In the genomic region with DNA sequence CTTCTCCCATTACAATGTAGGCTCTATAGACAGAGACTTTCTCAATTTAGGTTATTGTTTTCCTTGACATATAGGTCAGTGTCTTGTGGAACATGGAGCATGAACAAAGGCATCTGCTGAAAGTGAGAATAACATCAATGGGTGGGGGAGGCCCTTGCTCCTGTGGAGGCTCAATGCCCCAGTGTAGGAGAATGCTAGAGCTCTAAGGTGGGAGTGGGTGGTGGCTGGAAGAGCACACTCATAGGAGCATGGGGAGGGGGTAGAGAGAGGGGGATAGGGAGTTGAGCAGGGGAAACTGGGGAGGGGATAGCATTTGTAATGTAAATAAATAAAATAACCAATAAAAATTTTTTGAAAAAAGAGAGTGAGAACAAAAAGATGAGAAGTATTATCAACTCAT, we compare ENCODE assay signal across 24 mouse cellular contexts.
DNase-seq lines count a peak whose midpoint lies in the region; ATAC-seq and TF ChIP-seq lines count a peak whose summit lies in the region.
"Had no signal": no experiment of that assay in that cellular context is flagged by ENCODE, and none has a peak within 500 bp of the region (broad histone marks: within the 10 kb centered on the region; RNA-seq: fewer than 3 reads in every experiment).

No protein-coding gene starts in this region.

- H3K27me3 ChIP-seq in midbrain, embryonic 11.5 days (ENCODE audit: control insufficient read depth, insufficient read depth, low read length): no peaks in the 10 kb centered on the region
- no peaks in the 10 kb centered on the region for H3K27me3 ChIP-seq in midbrain, embryonic 16.5 days (ENCODE audit: control insufficient read depth, insufficient read depth, low read depth, low read length)
- no peaks in the 10 kb centered on the region for H3K27me3 ChIP-seq in midbrain, embryonic 12.5 days
- H3K27me3 ChIP-seq in midbrain, postnatal 0 days (ENCODE audit: insufficient read depth, low read length): no peaks in the 10 kb centered on the region
- H3K27me3 ChIP-seq: CH12.LX, Patski had no signal

- no peak overlapping the region for H3K4me3 ChIP-seq in midbrain, embryonic 11.5 days (ENCODE audit: low read depth, low read length)
- no peak overlapping the region for H3K4me3 ChIP-seq in midbrain, embryonic 16.5 days (ENCODE audit: low read depth, low read length)
- no peak overlapping the region for H3K4me3 ChIP-seq in midbrain, embryonic 12.5 days
- H3K4me3 ChIP-seq in midbrain, postnatal 0 days (ENCODE audit: low read depth, low read length): no peak overlapping the region

- H3K4me2 ChIP-seq in midbrain, embryonic 11.5 days: no peak overlapping the region
- H3K4me2 ChIP-seq in midbrain, embryonic 16.5 days (ENCODE audit: low read length): no peak overlapping the region
- no peak overlapping the region for H3K4me2 ChIP-seq in midbrain, embryonic 12.5 days (replicated peaks)
- no peak overlapping the region for H3K4me2 ChIP-seq in midbrain, postnatal 0 days (ENCODE audit: low read depth, low read length, poor library complexity, severe bottlenecking)

- no peaks in the 10 kb centered on the region for H3K9me3 ChIP-seq in midbrain, embryonic 11.5 days (ENCODE audit: control insufficient read depth, low read length)
- no peaks in the 10 kb centered on the region for H3K9me3 ChIP-seq in midbrain, embryonic 16.5 days (replicated peaks; ENCODE audit: control insufficient read depth, low read length, poor library complexity, severe bottlenecking)
- H3K9me3 ChIP-seq in midbrain, embryonic 12.5 days: no peaks in the 10 kb centered on the region
- no peaks in the 10 kb centered on the region for H3K9me3 ChIP-seq in midbrain, postnatal 0 days (ENCODE audit: low read length)

- DNase-seq in midbrain, embryonic 11.5 days (ENCODE audit: low spot score, missing footprints): no peak
- DNase-seq in midbrain, postnatal 0 days (ENCODE audit: low spot score): no peak
- peak; percentile 3 for DNase-seq in R1 (ENCODE audit: low read depth, low spot score)
- DNase-seq in ZHBTc4 (ENCODE audit: low read depth, low spot score): peak; percentile 9
- DNase-seq in cerebellum, adult 9-10 months: no peak
- DNase-seq in right cerebral cortex, postnatal 4 days: no peak
- DNase-seq: adrenal gland, adult 2 months; adrenal gland, adult 8-10 months; adrenal gland, postnatal 10 days; adrenal gland, postnatal 14 days; adrenal gland, postnatal 25 days; adrenal gland, postnatal 36 days; B cell, adult 2 months; cerebellum, adult 11 months; cerebellum, adult 11-12 months; cerebellum, adult 18-20 months; cerebellum, adult 2 months had no signal

- no peak overlapping the region for H3K27ac ChIP-seq in midbrain, embryonic 11.5 days (ENCODE audit: low read depth, low read length)
- no peak overlapping the region for H3K27ac ChIP-seq in midbrain, embryonic 16.5 days (ENCODE audit: low read length)
- no peak overlapping the region for H3K27ac ChIP-seq in midbrain, embryonic 12.5 days (replicated peaks)
- H3K27ac ChIP-seq in midbrain, postnatal 0 days (ENCODE audit: low read depth, low read length): no peak overlapping the region

- no peak for TF ChIP-seq CTCF in midbrain, postnatal 0 days (IDR thresholded peaks at IDR 0.05)

- H3K9ac ChIP-seq in midbrain, embryonic 11.5 days (ENCODE audit: low read length): no peak overlapping the region
- H3K9ac ChIP-seq in midbrain, embryonic 16.5 days (ENCODE audit: low read depth, low read length): no peak overlapping the region
- H3K9ac ChIP-seq in midbrain, embryonic 12.5 days (replicated peaks): no peak overlapping the region
- no peak overlapping the region for H3K9ac ChIP-seq in midbrain, postnatal 0 days (replicated peaks; ENCODE audit: low read length, poor library complexity, severe bottlenecking)

- peak; percentile 62; the same call in 1 of the 2 replicates for ATAC-seq in midbrain, embryonic 11.5 days (ENCODE audit: low FRiP score)
- ATAC-seq in midbrain, embryonic 16.5 days: no peak
- ATAC-seq in midbrain, embryonic 12.5 days (ENCODE audit: low FRiP score, low read depth): peak; percentile 62; the same call in 1 of the 2 replicates
- ATAC-seq in midbrain, postnatal 0 days (ENCODE audit: low FRiP score): no peak
- ATAC-seq: activated CD4-positive, CD25-positive, alpha-beta regulatory T cell, adult 4 months; CD4-positive, CD25-positive, alpha-beta regulatory T cell, adult 4 months; Patski had no signal

- H3K36me3 ChIP-seq in midbrain, embryonic 11.5 days (ENCODE audit: control insufficient read depth, insufficient read depth, low read length): no peaks in the 10 kb centered on the region
- no peaks in the 10 kb centered on the region for H3K36me3 ChIP-seq in midbrain, embryonic 16.5 days (ENCODE audit: control insufficient read depth, insufficient read depth, low read length)
- H3K36me3 ChIP-seq in midbrain, embryonic 12.5 days: no peaks in the 10 kb centered on the region
- H3K36me3 ChIP-seq in midbrain, postnatal 0 days (ENCODE audit: insufficient read depth, low read length): no peaks in the 10 kb centered on the region
- H3K36me3 ChIP-seq: G1E had no signal

- H3K4me1 ChIP-seq in midbrain, embryonic 11.5 days (ENCODE audit: control insufficient read depth, insufficient read depth, low read length): no peaks in the 10 kb centered on the region
- no peaks in the 10 kb centered on the region for H3K4me1 ChIP-seq in midbrain, embryonic 16.5 days (ENCODE audit: control insufficient read depth, insufficient read depth, low read length)
- H3K4me1 ChIP-seq in midbrain, embryonic 12.5 days: no peaks in the 10 kb centered on the region
- H3K4me1 ChIP-seq in midbrain, postnatal 0 days (ENCODE audit: insufficient read depth, low read length): no peaks in the 10 kb centered on the region

Comparison
In these comparisons a context has a peak if more than half of its experiments do, and no peak if none do; other contexts are left out.
1. ATAC-seq: peak in midbrain, embryonic 11.5 days (single experiment) and midbrain, embryonic 12.5 days (single experiment); none in midbrain, embryonic 16.5 days (single experiment) and midbrain, postnatal 0 days (single experiment).
2. DNase-seq: peak in R1 (single experiment) and ZHBTc4 (single experiment); none in midbrain, embryonic 11.5 days (single experiment), midbrain, postnatal 0 days (single experiment), cerebellum, adult 9-10 months (single experiment) and right cerebral cortex, postnatal 4 days (single experiment).